Mouse (Mus musculus) testis, adult 2 months (tissue): ENCODE data around the gene Prm2. TPM values are rescaled to one million over a fixed set of nuclear protein-coding genes. Genes with fewer than 3 reads are reported as not detected.
"Not testable (repeated sequence)": the region's sequence is repeated elsewhere in the genome, so short reads cannot be mapped to it uniquely, and the experiment has no call there.

Source experiments
- H3K27ac ChIP-seq: fragments of 200-500 bp; 2 replicates; pipeline ENCODE4 v1.5.1; 2012; ENCODE audit warnings: low read depth, low read length; ENCODE audit not compliant: control insufficient read depth, insufficient read depth
- H3K27me3 ChIP-seq: fragments of 200-500 bp; 2 replicates; pipeline ENCODE4 v1.6.1; 2012; ENCODE audit warnings: mild to moderate bottlenecking, low read length, moderate library complexity; ENCODE audit not compliant: control insufficient read depth, insufficient read depth
- H3K36me3 ChIP-seq: fragments of 200-500 bp; 2 replicates; pipeline ENCODE4 v1.6.1; 2012; ENCODE audit warnings: mild to moderate bottlenecking, low read length; ENCODE audit not compliant: control insufficient read depth, insufficient read depth
- H3K4me1 ChIP-seq: fragments of 200-500 bp; 2 replicates; pipeline ENCODE4 v1.6.1; 2012; ENCODE audit warnings: low read length; ENCODE audit not compliant: control insufficient read depth, insufficient read depth
- H3K4me3 ChIP-seq: fragments of 200-500 bp; 2 replicates; pipeline ENCODE4 v1.5.1; 2012; ENCODE audit warnings: low read depth, mild to moderate bottlenecking, low read length, moderate library complexity, mixed read lengths; ENCODE audit not compliant: control insufficient read depth
- CTCF ChIP-seq: fragments of 200-500 bp; IDR thresholded peaks from 2 replicates; pipeline ENCODE4 v1.5.1; 2012; ENCODE audit warnings: low read depth, mild to moderate bottlenecking, inconsistent platforms, low read length, moderate library complexity; ENCODE audit not compliant: control insufficient read depth, insufficient read depth, insufficient replicate concordance
- POLR2A ChIP-seq: fragments of 200-500 bp; IDR thresholded peaks from 2 replicates; pipeline ENCODE4 v1.6.1; 2012; ENCODE audit warnings: low read depth, mild to moderate bottlenecking, inconsistent platforms, low read length, moderate library complexity; ENCODE audit not compliant: control insufficient read depth
- polyA plus RNA-seq: library from polyadenylated mRNA; depleted of rRNA; stranded (reverse); fragments of >200 nt; gene quantifications from 2 replicates; pipeline ENCODE4 v1.2.3, GENCODE M21; 2012

Gene Prm2
- polyA plus RNA-seq, 1 experiment, result 18,587 TPM

DNA sequence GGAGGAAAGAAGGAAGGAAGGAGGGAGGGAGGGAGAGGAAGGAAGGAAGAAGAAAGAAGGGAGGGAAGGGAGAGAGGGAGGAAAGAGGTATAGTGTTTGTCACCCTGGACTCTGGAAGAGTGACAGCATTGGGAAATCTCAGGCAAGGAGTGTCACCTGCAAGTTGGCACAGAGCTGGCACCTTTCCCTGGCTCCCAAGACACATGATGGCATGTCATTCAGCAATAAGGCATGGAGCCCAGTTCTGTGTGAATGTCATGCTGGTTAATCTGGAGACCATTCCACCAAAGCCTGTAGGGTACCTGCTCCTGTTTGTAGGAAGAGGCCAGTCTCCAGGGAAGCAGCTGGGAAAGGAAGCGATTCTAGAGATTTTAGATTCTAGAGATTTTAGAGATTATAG lies 14.4 kb upstream of the Prm2 start:
- Histone ChIP-seq H3K27ac (no peak overlapping the region), H3K27me3 (no peaks in the 10 kb centered on the region), H3K4me1 (no peaks in the 10 kb centered on the region), H3K4me3 (no peak overlapping the region), H3K36me3 (no peaks in the 10 kb centered on the region)
- TF ChIP-seq POLR2A (no peak), CTCF (no peak)

DNA sequence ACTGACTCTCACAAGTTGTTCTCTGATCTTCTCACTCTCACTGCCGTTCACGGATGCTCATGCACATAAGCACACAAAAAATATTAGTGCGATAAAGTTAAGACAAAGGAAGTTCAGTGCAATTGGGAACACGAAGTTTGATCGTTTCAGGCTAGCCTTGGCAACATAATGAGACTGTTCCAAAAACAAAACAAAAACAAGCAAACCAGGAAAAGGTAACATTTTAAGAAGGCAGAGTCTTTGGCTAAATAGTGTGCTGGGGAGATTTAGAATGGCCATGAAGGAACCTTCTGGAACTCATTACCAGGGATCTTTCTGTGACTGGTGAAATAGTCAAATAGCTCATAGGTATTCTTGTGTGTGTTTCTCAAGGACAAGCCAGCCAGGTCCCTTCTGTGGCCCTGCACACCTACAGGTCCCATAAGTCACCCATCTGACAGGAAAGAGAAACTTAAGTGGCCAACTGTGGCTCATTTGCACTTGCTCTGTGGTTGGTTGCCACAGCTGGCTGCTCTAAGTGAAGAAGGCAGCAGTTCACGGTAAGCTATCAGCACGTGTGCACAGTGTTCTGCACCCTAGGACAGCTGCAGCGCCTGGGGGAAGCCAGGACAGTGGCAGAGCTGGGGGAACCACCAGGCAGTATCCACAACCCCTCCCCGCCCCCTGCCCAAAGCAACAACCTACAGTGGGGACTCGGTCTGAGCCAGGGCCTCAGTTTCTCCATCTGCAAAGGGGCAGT lies 10.0 kb upstream of the Prm2 start, which contains the start of gene Prm1:
Prm1 (minus strand) TSS at position 51 of the 739 bp plus-strand sequence.
- H3K4me1 ChIP-seq, result no peaks in the 10 kb centered on the region
- H3K27me3 ChIP-seq, result no peaks in the 10 kb centered on the region
- no peak within 1 kb of the TSS for H3K27ac ChIP-seq
- H3K36me3 ChIP-seq, result no peaks in the 10 kb centered on the region
- TF ChIP-seq POLR2A, result no peak
- TF ChIP-seq CTCF, result no peak
- H3K4me3 ChIP-seq, result no peak within 1 kb of the TSS

DNA sequence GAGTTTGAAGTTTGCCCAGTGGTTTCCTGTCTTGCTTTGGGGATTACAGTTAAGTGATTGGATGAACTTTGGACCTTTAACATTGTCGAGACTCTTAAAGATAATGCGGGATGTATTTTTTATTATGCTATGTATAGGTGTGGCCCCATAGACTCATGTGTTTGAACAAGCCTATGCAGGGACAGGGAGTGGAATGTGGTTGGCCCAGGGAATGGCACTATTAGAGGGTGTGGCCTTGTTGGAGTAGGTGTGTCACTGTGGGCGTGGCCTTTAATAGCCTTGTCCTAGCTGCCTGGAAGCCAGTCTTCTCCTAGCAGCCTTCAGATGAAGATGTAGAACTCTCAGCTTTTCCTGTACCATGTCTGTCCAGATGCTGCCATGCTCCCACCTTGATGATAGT lies 6.5 kb upstream of the Prm2 start:
- H3K4me3 ChIP-seq, H3K27me3 ChIP-seq, H3K36me3 ChIP-seq, H3K4me1 ChIP-seq, H3K27ac ChIP-seq: not testable (repeated sequence)

DNA sequence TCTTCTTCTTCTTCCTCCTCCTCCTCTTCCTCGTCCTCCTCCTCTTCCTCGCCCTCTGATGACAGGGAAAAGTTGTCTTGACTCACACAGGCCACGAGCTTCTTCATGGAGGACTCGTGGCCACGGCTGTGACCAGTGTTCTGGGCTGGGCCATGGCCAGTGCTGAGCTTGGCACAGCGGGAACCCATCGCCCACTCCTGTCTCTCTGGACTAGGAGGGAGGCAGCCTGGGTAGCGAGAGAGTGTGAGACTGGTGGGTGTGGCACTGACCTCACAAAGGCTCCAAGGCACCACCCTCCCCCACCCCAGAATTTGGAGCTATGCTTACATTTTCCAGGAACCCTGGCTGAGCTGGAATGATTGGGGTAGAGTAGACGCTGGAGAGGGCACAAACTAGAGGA lies 5.2 kb downstream of the Prm2 start, which contains the start of gene Prm3:
Prm3 (minus strand) TSS at position 213 of the 400 bp plus-strand sequence.
- H3K36me3 ChIP-seq, result no peaks in the 10 kb centered on the region
- TF ChIP-seq POLR2A (peak; percentile 94; the same call in 1 of the 2 replicates), CTCF (no peak)
- peak within 1 kb of the TSS; percentile 89 for H3K4me3 ChIP-seq
- peak within 1 kb of the TSS; percentile 88 for H3K27ac ChIP-seq
- peaks cover 10% of the 10 kb centered on the region for H3K4me1 ChIP-seq
- H3K27me3 ChIP-seq, result no peaks in the 10 kb centered on the region

DNA sequence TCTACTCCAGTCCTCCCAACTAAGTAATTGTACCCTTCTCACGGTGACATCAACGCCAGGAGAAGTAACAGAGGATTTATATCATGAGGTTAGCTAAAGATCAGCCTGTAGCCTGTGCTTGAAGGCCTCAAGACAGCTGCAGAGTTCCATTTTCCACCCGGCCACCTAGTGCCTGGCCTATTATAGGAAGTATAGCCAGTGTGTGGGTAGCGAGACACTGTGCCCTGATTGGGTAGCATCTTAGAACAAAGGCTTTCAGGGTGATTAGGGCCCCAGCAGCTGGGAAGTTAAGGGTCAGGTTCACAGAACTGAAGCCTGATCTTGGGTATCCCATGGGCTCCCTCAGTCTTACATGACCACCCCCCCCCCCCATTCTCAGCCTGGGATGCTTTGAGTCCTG lies 7.1 kb downstream of the Prm2 start:
- Histone ChIP-seq H3K27me3 (no peaks in the 10 kb centered on the region), H3K36me3 (no peaks in the 10 kb centered on the region), H3K27ac (peak overlapping the region; percentile 78), H3K4me1 (peaks cover 10% of the 10 kb centered on the region), H3K4me3 (peak overlapping the region; percentile 83)
- no peak for TF ChIP-seq POLR2A
- TF ChIP-seq CTCF, result no peak

DNA sequence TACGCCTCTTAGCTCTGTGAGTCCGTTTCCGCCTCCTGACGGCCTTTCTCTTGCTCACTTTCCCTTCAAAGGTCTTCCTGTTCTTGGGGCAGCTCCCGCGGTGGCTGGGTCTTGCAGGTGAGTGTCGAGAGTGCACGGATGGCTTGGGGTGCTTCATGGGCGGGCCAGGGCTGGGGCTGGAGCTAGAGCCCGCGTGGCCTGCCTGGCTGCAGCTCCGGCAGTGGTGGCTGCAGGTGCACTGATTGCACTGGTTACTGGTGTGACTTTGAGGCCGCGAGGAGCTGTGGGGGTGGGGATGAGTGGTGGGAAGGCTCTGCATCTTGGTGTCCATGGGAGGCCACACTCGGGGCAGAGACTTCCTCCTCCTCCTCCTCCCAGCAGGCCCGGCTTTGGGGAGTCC lies 7.7 kb downstream of the Prm2 start, which contains the start of gene Tnp2:
Tnp2 (minus strand) TSS at position 390 of the 400 bp plus-strand sequence.
- no peaks in the 10 kb centered on the region for H3K36me3 ChIP-seq
- TF ChIP-seq CTCF (no peak), POLR2A (peak; percentile 66; the same call in 1 of the 2 replicates)
- peak within 1 kb of the TSS; percentile 97 for H3K4me3 ChIP-seq
- H3K27ac ChIP-seq, result peak within 1 kb of the TSS; percentile 78
- H3K4me1 ChIP-seq, result peaks cover 12% of the 10 kb centered on the region
- no peaks in the 10 kb centered on the region for H3K27me3 ChIP-seq

DNA sequence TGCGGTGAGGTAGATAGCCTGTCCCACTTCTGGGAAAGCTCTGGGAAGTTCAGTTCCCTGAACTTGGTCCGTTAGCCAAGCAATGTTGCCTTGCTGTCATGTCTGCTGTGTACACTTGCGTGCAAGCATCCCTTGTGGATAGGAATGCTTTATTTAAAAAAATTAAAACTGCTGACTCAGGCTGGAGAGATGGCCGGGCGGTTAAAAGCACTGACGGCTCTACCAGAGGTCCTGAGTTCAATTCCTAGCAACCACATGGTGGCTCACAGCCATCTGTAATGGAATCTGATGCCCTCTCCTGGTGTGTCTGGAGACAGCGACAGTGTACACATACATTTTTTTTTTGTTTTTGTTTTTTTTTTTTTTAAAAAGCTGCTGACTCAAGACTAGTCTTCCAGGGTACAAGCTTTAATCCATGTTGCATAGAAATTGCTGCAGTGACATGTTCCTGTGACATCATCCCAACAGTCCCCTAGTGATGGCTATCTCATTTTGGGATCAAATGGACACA lies 8.3 kb downstream of the Prm2 start:
- H3K36me3 ChIP-seq, result no peaks in the 10 kb centered on the region
- peak overlapping the region; percentile 97 for H3K4me3 ChIP-seq
- H3K4me1 ChIP-seq, result peaks cover 12% of the 10 kb centered on the region
- H3K27ac ChIP-seq, result no peak overlapping the region
- H3K27me3 ChIP-seq, result no peaks in the 10 kb centered on the region
- no peak for TF ChIP-seq POLR2A
- TF ChIP-seq CTCF, result no peak
